Mouse (Mus musculus): Measurements from ENCODE around the gene Bcl2l13.
A peak's percentile ranks its signal among the peaks of the same experiment; 100 is the strongest.
"Not testable (repeated sequence)": the region's sequence is repeated elsewhere in the genome, so short reads cannot be mapped to it uniquely, and the experiment has no call there.

Gene Bcl2l13

DNA sequence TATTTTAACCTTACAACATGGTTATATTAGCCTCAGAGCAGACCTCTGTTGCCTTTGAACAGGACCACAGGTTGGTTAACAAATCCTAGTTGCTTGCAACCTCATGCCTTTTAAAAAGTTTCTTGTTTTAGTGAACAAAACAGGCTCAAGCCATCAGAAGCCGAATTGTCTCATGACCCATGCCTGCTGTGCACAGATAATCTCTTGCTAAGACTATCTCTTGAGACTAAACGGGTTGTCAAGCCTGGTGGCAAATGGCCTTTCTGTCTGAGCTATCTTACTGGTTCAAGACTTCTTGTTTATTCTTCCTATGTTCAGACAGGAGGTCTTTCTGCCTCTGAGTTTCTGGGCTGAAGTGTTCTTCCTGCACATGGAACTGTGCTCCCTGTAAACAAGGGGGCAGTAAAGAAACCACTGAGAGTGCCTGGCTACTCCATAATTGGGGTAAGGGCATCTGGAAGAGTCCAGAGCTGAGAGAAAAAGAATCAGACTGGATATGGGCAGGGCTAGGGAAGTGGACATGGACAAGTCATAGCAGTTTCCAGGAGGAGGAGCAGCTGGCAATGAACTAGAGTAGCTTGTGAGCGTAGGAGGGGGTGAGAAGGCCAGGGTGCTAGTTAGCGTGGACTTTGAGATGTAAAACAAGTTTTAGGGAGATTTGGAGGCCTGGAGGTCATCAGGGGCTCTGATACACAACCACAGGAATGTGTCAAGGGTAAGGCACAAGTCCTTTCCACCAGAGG is 5.0 kb upstream of the Bcl2l13 start:
- no peak for DNase-seq

DNA sequence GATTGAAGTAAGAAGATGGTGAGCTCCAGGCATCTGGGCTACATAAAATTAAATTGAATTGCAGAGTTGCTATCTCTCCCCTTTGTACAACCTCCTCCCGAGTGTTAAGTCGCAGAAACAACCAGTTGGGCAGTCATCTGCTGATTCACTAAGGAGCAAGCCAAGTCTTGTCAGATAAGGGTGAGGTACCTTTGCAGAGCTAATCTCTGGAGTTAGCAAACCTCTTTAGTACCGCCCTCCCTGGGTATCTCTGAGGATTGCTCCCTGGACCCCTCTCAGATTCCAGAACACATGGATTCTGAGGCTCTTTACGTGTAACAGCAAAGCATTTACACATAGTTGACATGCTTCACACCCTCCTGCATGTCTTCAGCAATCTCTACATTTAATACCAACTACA is 3.9 kb upstream of the Bcl2l13 start:
- no peak for DNase-seq

- DNase-seq, result no peak
Measured at GRCm38 (mm10) chr6:120834766-120835321, 1.2 kb upstream of the Bcl2l13 start.

DNA sequence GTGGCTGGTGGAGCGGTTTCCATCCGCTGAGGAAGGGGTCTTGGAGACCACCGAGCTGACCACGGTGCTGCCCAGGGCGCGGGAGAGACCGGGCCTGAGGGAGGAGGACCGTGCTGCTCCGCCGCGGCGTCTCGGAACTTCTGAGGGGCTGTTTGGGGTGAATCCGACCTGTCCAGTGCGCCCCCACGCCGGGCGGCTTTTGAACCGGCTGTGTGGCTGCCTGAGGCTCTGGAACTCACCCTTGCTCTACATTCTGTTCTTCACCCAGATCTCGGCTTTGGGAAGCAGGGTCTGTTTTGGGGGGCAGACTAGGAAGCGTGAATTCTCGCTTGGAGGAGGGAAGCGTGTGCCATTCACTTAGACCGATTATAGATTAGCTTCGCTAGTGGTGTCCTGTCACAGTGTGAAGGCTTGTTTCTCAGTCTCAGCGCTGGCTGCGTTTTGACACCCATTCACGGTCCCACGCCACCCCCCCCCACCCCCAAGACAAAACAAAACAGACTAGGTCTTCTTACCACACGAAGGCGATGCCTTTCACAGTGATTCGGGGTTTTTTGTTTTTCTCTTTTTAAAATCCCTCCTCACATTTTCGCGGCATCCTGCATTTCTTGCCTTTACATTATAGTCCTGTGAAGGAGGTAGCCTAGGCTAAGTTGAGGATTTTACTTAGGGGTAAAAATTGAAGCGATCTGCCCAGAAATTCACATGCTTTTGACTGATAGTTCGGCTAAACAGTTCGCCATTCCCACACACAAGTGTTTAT is 558 bp downstream of the Bcl2l13 start:
- no peak for DNase-seq

- no peak for DNase-seq
Measured at GRCm38 (mm10) chr6:120837152-120837530, 1.1 kb downstream of the Bcl2l13 start.

DNA sequence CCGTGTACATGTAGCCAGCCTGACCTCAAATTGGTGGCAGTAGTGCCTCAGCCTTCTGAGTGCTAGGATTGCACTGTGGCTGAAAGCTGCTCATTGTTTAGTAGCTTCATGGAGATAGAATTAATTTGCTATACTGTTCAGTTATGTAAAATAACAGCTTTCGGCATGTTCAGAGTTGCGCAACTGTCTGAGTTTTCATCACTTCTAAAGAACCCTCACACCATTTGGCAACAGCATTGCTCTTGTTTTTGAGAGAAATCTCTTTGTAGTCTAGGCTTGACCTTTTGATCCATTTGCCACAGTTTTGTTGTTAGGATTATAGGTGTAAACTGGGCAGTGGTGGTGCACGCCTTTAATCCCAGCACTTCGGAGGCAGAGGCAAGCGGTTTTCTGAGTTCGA is 4.2 kb downstream of the Bcl2l13 start:
- no peak for DNase-seq

- DNase-seq, result no peak
Measured at GRCm38 (mm10) chr6:120841754-120842153, 5.7 kb downstream of the Bcl2l13 start.

GRCm38 (mm10) chr6:120850720-120851119 is 14.7 kb downstream of the Bcl2l13 start:
- DNase-seq, result not testable (repeated sequence)

DNA sequence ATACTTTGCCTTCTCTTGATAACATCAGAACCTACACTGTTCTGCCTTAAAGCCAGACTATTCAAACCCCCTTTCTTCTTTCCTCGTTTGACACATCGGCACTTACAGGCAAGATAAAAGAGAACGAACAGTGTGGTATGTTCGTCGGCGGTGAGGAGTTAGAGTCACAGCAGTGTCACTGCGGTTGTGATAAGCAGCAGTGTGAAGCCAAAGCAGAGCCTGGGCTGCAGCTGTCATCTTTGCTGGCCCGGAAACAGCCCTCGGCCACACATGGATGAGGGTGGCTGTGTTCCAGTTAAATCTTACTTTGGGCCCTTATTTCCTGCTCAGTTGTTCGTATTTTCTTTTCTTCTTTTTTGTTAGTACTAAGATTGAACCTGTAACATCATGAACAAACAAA is 18.4 kb downstream of the Bcl2l13 start:
- no peak for DNase-seq

- no peak for DNase-seq
Measured at GRCm38 (mm10) chr6:120858217-120858711, 22.3 kb downstream of the Bcl2l13 start.

GRCm38 (mm10) chr6:120860079-120860478 is 24.1 kb downstream of the Bcl2l13 start:
- DNase-seq, result no peak

GRCm38 (mm10) chr6:120866051-120866814 is 30.2 kb downstream of the Bcl2l13 start:
- DNase-seq, result no peak

DNA sequence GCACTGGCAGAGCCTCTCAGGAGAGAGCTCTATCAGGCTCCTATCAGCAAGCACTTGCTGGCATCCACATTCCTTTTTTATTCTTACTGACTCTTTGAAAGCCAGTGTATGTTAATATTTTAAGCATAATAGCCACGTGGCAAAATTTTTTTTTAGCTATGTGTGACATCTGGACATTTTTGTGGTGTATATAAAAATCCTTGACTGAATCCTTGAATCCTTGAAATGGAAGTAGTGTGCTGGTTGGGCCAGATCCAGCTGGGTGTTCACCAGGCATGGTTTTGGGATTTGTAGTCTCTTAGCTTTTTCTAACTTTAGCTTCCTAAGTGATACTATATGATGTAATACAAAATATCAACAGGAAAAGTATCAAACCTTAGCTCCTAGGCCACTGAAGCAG is 32.8 kb downstream of the Bcl2l13 start:
- DNase-seq, result peak; percentile 65

GRCm38 (mm10) chr6:120871286-120871685 is 35.3 kb downstream of the Bcl2l13 start:
- DNase-seq, result no peak

DNA sequence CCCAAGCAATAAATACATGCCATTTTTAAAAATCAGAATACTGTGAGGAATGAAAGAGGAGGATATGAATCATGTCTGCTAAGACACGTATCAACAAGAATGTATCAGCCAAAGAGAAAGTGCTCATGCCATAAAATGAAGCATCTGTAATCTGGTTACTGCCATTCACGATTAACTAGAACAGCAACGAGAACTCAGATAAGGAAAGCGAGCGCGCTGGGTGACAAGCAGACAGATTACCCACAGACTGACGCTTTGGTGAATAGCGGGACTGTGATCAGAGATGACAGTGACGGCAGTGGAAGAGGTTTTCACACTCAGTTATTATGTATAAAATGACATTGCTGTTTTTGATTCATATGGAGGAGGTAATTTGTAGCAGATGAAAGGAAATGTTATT is 37.9 kb downstream of the Bcl2l13 start:
- DNase-seq, result no peak

- no peak for DNase-seq
Measured at GRCm38 (mm10) chr6:120879046-120879445, 43.0 kb downstream of the Bcl2l13 start.

GRCm38 (mm10) chr6:120884436-120884835 is 48.4 kb downstream of the Bcl2l13 start:
- DNase-seq, result no peak

DNA sequence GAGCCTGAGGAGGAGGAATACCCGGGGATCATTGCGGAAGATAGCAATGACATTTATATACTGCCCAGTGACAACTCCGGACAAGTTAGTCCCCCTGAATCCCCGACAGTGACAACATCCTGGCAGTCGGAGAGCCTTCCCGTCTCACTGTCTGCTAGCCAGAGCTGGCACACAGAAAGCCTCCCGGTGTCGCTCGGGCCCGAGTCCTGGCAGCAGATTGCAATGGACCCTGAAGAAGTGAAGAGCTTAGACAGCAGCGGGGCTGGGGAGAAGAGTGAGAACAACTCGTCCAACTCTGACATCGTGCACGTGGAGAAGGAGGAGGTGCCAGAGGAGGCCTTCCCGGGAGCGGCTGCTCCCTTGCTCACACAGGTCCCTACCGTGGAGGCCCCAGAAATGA is 50.7 kb downstream of the Bcl2l13 start:
- DNase-seq, result no peak

GRCm38 (mm10) chr6:120894089-120894488 is 58.1 kb downstream of the Bcl2l13 start:
- DNase-seq, result no peak

DNA sequence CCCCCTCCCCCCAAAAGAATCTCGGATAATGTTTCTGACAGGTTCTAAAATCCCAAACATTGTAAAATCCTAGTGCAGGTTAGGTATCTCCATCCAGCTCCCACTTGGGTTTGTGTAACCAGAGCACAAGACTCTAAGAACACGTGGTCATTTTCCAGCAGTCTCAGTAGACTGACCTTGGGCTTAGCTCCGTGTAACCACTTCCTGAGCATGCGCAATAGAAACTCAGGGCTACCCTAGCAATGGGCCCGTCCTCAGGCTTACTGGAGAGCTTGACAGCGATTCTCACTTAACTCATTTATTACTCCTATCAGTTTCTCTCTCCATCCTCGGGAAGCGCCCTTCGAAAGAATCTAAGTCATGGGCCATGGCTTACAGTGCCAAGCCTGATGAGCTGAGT is 58.5 kb downstream of the Bcl2l13 start:
- no peak for DNase-seq

GRCm38 (mm10) chr6:120898188-120898833 is 62.3 kb downstream of the Bcl2l13 start:
- DNase-seq, result no peak

DNA sequence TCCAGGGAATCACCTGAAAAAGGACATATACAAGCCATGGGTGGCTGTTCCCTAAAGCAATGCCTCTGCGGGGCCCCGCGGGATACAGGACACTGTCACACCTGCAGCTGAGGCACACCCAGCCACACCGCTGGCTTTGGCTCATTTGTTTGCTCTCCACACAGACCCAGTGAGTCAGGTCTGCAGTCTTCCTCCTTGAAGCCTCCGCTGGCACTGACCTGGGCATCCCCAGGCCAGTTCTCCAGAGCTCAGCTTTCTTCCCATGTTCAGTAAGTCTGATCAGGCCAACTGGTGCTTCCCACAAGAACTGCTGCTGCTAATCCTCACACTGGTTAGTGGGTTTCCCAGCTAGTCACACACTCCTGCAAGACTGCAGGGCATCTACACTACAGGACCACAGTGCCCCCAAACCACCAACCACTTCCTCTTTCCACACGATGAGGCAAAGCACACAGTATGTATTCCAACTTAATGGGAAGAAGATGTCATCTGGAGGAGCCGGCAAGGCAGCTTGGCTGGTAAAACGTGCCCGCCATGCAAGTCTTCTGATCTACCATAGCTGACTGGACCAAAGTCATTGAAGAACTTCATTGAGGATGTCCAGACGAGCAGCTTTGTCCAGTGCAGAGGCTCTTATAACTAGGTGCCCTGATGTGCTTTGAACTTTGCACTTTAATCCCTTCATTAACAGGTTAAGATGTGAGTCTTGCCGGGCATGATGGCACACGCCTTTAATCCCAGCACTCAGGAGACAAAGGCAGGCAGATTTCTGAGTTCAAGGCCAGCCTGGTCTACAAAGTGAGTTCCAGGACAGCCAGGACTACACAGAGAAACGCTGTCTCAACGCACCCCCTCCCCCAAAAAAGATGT is 66.0 kb downstream of the Bcl2l13 start:
- no peak for DNase-seq

Measured in right cerebral cortex, postnatal 14 days (tissue).